Mouse (Mus musculus) regulatory T cell (primary cell): ENCODE data around the gene Acbd6.

ENCODE experiments used
- in situ Hi-C: fragments of 300-600 bp; cut with MboI, MseI; formaldehyde crosslinking; loops from one replicate; pipeline ENCODE4 v1.15.1; 2025; ENCODE audit warnings: high pct_unique_total_duplicates

Acbd6 gene

DNA sequence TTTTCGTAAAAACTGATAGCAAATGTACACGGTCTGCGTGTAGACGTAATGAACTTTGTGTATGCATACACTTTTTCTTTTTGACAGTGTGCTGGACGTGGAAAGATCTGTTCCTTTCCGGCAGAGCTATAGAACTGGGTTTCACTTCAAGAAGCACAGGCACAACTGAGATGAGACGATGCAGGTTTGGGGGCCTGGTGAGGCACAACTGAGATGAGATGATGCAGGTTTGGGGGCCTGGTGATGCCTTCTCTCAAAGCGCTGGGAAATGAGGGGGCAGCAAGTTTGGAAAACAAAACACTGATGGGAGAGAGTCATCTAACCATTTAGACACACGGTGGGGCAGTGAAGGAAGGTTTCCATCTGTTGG is 293 bp upstream of the Acbd6 start:
- in situ Hi-C loops, result no loop called here

DNA sequence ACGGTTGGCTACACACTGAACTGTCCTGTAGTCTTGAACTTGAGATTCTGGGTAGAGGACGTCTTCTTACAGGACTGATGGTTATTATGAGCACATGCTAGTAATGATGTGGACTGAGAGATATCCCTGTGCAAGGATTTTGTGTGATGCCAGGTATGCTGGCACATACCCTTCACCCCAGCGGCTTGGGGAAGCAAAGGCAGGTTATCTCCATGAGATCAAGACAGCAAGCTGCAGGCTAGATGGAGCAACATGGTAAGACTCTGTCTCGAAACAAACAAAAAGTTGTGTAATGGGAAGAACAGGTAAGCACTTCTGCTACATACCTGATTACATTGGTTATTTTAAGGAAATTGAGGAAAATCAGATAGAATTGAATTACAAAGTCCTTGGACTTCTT is 2.1 kb downstream of the Acbd6 start:
- in situ Hi-C loops, result no loop called here

DNA sequence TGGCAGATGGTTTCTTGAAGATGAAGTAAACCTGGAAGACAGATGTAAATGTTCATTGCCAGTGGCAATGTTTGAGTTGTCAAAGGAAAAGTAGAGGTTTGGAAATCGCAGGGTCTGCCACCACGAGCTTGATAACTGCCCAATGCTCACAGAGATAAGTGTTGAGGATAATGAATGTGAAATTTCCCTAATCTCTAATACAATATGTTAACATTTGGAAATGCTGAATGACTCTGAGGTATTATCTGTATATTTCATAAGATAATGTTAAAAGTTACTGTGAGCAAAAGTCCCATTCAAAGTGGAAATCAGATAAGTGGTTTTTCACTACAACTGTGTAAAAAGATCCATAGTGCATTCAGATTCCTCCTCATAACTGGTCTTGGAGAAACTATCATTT is 2.8 kb downstream of the Acbd6 start:
- in situ Hi-C loops, result no loop called here

DNA sequence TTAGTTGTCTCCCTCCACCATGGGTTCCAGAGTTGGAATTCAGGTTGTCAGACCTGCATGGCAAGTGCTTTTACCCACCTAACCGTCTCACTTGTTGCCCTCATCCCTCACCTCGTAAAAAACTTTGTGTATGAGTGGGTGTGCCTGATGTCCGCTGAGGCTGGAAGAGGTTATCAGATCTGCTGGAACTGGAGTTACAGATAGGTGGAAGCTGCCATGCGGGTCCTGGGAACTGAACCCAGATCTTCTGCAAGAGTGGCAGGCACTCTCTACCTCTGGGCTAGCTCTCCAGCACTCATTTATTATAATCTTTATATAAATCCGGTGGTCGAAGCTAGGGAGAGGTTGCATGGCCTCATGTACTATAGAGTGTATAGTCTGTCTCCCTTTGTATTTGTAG is 4.3 kb downstream of the Acbd6 start:
- in situ Hi-C loops, result no loop called here

DNA sequence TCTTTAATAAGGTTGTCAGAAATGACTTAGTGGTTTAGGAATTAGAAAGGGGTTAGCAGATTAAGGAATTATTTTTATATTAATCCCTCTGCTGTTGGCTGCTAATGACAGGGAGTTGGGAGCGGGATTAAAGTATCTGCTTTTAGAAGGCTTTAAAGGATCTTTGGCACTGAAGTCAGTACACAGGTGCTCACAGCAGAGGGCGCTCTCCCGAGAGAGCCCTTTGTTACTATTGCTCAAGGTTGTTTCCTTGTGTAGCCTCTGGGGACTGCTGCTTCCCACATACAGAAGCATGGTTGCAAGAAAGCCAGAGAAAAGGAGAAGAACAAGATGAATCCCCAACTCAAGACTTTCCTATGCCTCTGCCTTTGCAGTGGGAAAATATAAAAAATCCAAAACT is 6.8 kb downstream of the Acbd6 start:
- in situ Hi-C loops, result no loop called here

DNA sequence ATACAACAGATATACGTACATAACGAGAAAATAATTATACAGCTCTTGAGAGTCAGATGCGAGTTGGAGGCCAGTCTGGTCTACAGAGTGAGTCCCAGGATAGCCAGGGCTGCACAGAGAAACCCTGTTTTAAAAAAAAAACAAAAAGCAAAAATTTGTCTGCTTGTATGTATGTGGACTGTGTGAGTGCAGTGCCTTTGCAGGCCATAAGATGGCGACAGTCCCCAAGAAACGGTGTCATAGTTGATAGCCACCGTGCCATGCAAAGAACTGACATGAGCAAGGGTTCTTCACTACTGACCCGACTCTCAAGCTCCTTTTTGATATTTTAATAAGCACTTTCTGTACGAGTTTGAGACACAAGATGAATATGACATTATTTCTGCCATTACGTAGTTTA is 10.2 kb downstream of the Acbd6 start:
- in situ Hi-C loops, result no loop called here

DNA sequence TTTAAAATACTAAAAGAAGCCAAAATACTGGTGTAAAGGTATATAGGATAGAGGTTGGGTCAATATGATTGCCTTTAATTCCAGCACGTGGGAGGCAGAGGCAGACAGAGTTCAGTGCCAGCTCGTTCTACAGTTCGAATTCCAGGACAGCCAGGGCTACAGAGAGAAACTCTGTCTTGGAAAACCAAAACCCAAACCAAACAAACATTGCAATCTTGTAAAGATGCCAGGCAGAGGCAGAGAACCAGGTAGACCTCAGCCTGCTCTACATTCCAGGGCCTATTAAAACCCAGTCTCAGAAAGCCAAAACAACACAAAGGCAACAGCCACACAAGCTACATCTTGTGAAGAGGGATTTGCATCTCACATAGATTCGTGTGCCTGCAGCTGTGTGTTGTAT is 11.4 kb downstream of the Acbd6 start:
- in situ Hi-C loops, result no loop called here

DNA sequence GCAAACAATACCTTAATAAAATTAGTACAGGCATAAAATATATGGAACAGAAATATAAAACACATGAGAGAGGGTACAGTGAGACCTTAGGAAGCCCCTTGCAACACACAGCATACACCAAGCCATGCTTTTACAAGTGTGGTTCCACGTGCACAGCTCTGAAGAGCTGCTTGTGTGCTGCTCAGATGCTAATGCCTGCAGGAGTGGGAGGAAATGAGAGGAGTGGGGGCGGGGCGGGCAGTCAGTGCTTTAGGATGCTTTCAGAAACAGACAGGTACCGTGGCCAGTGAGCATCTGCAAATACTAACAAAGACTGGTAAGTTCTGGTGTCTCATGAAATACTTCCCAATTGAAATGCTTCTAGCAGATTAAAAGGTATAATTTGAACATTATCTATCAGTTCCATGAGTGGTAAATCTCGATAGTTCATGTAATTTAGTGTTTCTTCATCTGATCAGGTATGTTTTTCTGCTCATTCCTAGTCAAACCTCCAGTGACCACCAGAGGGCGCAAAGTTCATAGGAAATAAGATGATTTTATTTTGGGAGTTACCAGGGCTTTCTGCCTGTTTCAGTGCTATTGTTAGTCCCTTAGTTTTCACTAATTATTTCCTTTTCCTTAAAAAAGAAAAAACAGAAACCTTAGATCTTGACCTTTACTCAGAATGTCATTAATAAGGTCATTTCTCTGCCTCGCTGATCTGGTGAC is 17.2 kb downstream of the Acbd6 start:
- in situ Hi-C loops, result loop anchor here (5.0 kb wide), 1 partner anchor 212 kb away; no protein-coding TSS in a partner anchor

DNA sequence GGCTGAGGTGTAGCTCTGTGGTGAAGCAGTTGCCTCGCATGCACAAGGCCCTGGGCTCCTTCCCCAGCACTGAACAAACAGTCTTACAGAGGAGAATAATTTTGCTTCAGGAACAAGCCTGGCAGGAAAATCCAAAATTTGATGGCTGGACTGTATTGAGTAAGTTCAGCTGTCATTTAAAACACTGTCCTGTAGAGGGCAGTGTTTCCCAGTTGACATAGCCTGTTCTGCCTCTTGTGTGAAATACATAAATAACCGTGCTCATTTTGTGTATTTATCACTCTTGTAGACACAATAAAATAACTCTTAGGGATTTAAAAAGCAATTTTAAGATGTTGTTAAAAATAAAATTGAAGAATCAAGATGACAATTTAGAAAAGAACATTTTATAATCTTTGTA is 18.5 kb downstream of the Acbd6 start:
- in situ Hi-C loops, result loop anchor here (5.0 kb wide), 1 partner anchor 211 kb away; no protein-coding TSS in a partner anchor

DNA sequence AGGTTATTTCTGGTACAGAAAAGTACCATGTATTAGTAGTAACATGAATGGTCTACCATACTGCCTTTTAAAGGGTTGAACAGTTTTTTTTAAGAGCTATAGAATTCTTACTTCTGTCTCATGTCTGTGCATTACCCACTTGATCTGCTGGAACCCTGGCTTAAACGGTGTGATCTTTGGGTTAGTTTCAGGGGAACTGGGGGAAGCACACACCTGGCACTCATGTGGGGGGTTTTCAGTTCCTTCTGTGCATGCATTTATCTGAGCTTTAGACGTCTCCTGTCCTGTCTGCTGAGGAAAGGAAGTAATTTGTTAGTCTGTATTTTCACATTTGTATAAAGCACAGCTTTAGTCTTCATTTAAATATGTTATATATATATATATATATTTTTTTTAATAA is 19.4 kb downstream of the Acbd6 start:
- in situ Hi-C loops, result loop anchor here (5.0 kb wide), 1 partner anchor 210 kb away; no protein-coding TSS in a partner anchor

DNA sequence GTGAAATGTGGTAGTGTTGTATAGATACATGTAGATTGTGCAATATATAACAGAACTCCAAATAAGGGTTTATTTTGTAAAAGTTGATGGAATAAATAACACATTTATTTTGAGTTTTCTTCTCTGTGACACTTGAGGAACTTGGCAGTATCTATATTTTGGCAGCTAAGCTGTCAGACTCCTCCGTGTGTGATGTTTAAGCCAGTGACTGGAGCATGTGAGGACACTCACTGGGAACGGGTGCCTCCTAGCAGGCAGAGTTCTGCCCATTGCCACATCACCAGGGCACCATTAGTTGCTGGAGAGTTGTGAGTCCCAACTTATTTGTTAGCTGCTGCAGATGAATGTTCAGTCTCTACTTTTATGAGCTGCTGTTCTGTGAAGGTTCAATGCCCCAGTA is 30.0 kb downstream of the Acbd6 start:
- in situ Hi-C loops, result no loop called here

DNA sequence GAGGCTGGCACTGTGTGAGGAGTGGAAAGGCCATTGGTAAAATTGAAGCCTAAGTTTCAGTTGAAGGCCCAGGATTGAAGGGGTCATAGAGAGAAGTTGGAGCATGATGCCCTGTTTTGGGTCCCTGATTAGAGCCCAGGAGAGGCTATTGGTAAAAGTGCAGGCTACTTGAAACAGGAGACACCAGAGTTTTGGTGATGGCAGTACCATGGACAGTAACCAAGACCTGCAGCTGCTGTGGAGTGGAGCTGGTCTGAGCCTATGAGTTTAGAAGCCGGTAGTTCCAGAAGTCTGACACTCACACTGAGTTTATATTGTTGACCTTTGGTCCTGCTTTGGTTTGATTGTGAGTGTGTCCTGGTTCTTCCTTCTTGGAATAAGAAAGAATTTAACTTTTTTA is 36.2 kb downstream of the Acbd6 start:
- in situ Hi-C loops, result no loop called here

DNA sequence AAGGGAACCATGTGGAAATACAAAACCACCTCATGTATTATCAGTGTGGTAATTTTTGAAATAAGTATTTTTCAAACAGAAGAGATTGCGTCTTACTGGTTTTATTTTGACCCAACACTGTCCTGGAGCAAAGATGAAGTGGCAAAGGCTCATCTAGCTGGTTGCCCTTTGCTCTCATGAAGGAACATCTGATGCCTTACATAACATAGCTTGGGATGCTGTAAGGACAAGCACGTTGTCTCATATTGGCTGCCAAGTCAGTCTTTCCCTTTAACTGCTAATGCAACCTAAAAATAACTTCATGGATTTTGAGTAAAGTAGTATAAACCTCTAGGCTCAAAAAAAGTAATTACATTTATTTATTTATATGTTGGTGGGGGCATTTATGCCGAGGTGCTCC is 38.7 kb downstream of the Acbd6 start:
- in situ Hi-C loops, result no loop called here

DNA sequence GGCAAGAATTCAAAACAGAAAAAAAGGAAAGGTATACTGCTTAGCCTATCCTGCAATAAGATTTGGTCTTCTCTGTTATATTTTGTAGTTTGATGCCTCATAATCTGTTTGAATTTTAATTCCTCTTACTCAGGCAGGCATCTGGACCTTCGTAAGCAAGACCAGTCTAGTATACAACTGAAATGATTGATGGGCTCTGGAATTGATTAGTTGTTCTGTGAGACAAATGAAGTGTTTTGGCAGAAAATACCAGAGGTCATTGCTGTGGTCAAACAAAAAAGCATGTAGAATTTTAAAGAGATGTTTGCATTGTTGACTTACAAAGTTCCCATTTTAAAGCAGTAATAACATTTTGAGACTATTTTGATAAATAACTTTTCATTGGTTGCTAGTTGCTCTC is 46.8 kb downstream of the Acbd6 start:
- in situ Hi-C loops, result no loop called here

DNA sequence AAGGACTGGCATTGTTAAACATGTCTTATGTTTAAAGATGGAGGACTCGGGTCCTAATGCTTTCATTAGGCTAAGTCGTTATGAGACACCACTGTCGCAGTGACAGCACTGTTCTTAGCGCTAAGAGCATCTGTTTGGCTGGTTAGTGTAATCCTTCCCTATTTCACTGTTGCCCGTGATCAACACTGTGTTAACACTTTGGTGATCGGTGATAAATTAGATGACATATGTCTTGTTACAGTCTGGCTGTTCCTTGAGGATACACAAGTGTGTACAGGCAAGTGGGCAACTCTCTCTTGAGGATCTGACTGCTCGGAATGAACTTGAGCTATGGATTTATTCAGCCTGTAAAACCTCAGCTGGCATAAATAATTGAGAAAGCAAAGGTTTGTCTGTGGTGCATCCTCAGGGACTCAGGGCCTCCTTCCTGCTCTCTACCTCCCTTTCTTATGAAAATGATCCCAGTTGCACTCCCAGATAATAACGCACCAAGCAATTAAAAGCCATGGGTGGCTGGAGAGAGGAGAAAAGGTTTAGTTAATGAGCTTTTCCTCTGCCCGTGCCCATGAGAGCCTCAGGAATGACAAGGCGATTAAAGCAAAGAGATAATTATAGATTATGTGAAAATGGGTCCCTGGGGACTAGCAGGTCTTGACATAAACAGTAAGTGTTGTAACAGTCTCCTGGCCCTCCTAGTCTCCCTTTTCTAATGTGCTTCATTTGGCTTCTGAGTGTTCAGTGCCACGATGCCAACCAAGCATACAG is 47.7 kb downstream of the Acbd6 start:
- in situ Hi-C loops, result no loop called here

DNA sequence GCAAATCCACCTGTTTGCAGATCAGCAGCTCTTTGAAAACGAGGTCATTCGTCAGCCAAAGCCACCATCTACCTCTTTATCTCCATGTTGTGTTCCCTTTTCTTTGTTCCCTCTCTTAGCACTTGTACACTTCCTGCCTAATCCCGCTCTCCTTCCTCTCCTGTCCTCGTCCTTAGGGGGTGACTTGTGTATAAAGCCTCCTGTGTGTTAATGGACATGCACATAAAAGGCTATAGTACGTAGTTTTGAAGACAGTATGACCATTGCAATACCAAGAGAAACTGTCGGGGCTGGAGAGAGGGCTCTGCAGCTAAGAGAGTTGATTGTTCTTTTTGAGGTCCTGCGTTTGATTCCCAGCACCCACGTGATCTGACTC is 48.2 kb downstream of the Acbd6 start:
- in situ Hi-C loops, result no loop called here

DNA sequence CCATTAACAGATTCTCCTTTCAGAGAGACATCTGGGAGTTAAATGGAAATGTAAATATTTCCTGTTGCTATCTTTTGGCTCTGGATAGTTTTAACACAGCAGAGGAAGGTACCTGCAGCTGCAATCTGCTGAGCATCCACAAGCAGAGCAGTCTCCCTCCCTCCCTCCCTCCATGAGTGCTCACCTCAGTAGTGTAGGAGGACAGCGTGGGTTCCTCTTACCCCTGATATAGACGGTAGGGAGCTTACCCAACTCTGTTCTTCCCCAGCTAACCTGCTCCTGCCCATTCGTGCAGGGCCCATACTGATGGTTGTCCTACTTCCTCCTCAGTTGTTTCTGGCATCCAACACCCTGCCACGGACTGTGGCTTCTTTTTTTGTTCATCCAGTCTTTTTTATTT is 50.6 kb downstream of the Acbd6 start:
- in situ Hi-C loops, result no loop called here

DNA sequence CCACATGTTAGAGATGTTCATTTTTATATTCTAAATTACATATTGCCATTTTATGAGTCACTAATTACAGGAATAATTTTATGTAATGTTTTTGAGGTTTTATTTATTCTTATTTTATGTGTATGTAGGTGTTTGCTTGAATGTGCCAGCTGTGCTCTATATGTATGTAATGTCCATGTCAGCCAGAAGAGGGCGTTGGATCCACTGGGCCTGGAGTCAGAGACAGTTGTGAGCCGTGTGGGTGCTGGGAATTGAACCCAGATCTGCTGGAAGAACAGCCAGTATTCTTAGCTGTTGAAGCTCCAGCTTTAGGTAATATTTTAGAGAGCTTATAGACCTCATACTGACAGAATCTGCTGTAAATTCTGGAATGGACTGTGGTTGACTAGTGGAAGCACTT is 56.5 kb downstream of the Acbd6 start:
- in situ Hi-C loops, result no loop called here

DNA sequence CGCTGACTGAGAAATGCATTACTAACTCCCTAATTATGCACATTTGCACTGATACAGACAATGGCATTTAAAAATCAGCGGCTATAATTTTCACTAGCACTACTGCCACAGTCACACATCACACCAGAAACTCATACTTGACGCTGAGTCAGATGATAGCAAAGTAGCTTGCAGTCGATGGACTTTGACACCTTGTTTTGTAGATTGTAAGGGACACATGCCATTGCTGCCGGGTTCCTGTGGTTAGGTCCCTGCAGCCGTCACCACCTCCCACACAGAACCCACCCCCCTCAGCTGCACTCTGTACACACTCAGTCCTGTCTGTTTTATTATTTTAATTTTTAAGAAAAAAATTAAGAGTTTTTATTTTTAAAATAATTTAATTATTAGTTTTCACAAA is 63.2 kb downstream of the Acbd6 start:
- in situ Hi-C loops, result no loop called here

DNA sequence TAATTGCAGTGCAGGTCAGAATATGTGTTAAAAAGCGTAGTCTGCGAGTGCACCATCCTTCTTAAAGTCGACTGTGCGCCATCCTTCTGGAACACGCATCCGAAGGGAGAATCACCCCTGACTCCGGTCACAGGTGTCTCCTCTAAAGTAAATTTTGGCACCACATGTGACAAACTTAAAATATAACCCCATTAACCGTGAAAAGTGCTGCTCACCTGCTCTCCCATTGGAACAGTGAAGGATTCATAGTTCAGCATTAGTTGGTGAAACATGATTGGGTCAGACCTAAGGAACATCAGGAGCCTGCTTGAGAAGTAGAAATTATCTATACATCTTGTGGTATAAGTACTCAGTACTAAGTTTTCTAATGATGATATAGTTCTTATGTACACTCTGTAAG is 65.3 kb downstream of the Acbd6 start:
- in situ Hi-C loops, result no loop called here

DNA sequence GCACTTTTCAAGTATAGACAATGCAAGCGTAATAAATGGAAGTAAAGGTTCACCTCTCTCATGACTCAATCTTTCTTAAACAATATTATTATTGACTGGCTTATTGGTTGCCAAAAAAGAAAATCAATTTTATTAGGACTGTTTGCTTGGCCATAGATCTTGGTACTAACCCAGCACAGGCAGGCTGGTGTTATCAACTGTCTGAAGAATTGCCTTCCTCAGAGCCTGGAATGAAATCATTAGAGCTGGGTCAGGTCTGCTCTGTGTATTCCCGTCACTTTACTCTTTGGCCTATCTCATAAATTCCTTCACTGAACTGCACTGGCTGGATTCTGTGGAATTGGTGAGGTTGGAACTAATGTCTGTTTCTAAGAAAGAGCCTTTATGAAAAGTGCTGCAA is 69.8 kb downstream of the Acbd6 start:
- in situ Hi-C loops, result no loop called here

DNA sequence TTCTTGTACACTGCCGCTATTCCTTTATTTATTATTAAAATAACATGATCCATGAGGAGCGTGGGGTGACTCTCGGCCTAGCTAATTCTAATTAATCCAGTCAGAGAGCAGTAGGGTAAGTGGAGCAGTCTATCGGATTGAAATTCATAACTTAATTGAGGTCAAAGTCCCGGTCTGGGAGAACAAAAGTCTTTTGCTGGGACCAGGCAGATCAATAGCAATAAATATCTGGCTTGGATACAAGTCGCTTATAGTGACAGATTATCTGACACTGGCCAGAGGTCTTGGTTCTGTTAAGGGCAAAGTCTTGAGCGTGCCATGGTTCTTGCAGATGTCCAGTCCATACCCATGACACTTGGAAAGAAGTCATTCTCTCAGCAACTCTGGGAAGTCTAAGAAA is 78.7 kb downstream of the Acbd6 start:
- in situ Hi-C loops, result no loop called here

DNA sequence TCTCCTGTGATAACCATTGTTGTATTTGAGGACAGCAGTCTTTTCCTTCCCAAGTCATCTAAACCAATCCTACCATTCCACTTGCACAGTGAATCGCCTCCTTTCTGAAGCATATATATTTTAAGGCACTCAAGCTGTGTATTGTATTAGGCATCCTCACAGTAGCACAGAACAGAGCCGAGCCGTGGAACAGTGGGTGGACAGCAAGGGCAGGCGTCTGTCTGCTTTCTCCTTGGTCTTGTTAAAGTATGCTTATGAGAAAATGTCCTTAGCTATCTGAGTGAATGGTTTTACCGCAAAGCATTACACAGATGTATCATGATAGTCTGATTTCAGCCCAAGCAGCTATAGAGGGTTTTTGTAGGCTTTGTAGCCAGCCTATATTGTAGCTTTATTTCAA is 87.9 kb downstream of the Acbd6 start:
- in situ Hi-C loops, result no loop called here
